Mouse (Mus musculus) heart, adult 2 months (tissue): ENCODE results near the gene Rab33b. TPM values are rescaled to one million over a fixed set of nuclear protein-coding genes. Genes with fewer than 3 reads are reported as not detected.

Experiments
- DNase-seq, 2 experiments: peaks; one replicate each; pipeline ENCODE4 v3.0.0; 2021
- H3K27ac ChIP-seq: fragments of 200-600 bp; 2 replicates; pipeline ENCODE4 v1.8.1; 2022
- H3K27me3 ChIP-seq: fragments of 200-500 bp; 2 replicates; pipeline ENCODE4 v1.6.1; 2012; ENCODE audit warnings: mild to moderate bottlenecking, low read length, inconsistent platforms, mixed read lengths; ENCODE audit not compliant: control insufficient read depth, insufficient read depth
- H3K36me3 ChIP-seq: fragments of 200-500 bp; 2 replicates; pipeline ENCODE4 v1.6.1; 2012; ENCODE audit warnings: low read length, inconsistent platforms; ENCODE audit not compliant: control insufficient read depth, insufficient read depth
- H3K4me1 ChIP-seq: fragments of 200-500 bp; 2 replicates; pipeline ENCODE4 v1.6.1; 2011; ENCODE audit warnings: low read length; ENCODE audit not compliant: control insufficient read depth, insufficient read depth
- H3K4me3 ChIP-seq: fragments of 200-600 bp; 2 replicates; pipeline ENCODE4 v1.8.1; 2022
- H3K79me2 ChIP-seq: fragments of 200-500 bp; replicated peaks from 2 replicates; pipeline ENCODE4 v1.6.1; 2012; ENCODE audit warnings: mild to moderate bottlenecking, inconsistent platforms, low read length, moderate library complexity, mixed read lengths; ENCODE audit not compliant: control insufficient read depth, insufficient read depth
- H3K9ac ChIP-seq: fragments of 200-500 bp; 2 replicates; pipeline ENCODE4 v1.6.1; 2012; ENCODE audit warnings: low read depth, mild to moderate bottlenecking, control low read depth, inconsistent platforms, low read length, mixed read lengths
- CTCF ChIP-seq: fragments of 200-600 bp; IDR thresholded peaks from 2 replicates; pipeline ENCODE4 v1.8.1; 2022; ENCODE audit warnings: antibody characterized with exemption, mild to moderate bottlenecking, moderate library complexity
- EP300 ChIP-seq: fragments of 200-500 bp; IDR thresholded peaks from 2 replicates; pipeline ENCODE4 v1.6.1; 2011; ENCODE audit warnings: low read depth, low read length, control low read depth; ENCODE audit not compliant: insufficient read depth
- POLR2A ChIP-seq: fragments of 200-500 bp; IDR thresholded peaks from 2 replicates; pipeline ENCODE4 v1.6.1; 2011; ENCODE audit warnings: mild to moderate bottlenecking, low read depth, low read length, control low read depth; ENCODE audit not compliant: insufficient read depth
- WGBS: fragments of 180-500 bp; shearing (Covaris S2); methylation state at CpG from one replicate; pipeline ENCODE4 v1.1.7; 2018; 5-methylcytosine and 5-hydroxymethylcytosine counted together
- intact Hi-C: fragments of 180-260 bp; cut with DNase I; formaldehyde crosslinking; loops from one replicate; pipeline ENCODE4 v1.15.1; 2025
- polyA plus RNA-seq: library from polyadenylated mRNA; depleted of rRNA; stranded (reverse); fragments of >200 nt; gene quantifications from 2 replicates; pipeline ENCODE4 v1.2.3, GENCODE M21; 2012
- total RNA-seq, 2 experiments: library from RNA; stranded (reverse); gene quantifications; 2 replicates each; pipeline ENCODE4 v1.2.3; 2021

Rab33b gene
- total and polyA plus RNA-seq, 3 experiments: 3.9 to 10.7 (median 9.2) TPM

GRCm38 (mm10) chr3:51490088-51490753 is 6.5 kb downstream of the Rab33b start:
- DNase-seq: no peak
- TF ChIP-seq EP300 (no peak), POLR2A (no peak), CTCF (no peak)
- H3K79me2 ChIP-seq: peaks cover 4% of the 10 kb centered on the region; the same call in 1 of the 2 replicates
- H3K4me3 ChIP-seq: no peak overlapping the region
- 84% methylated on average over 7 of the region's 7 CpGs for WGBS
- peaks cover 4% of the 10 kb centered on the region for H3K36me3 ChIP-seq
- intact Hi-C loops: no loop called here
- H3K27ac ChIP-seq: no peak overlapping the region
- H3K4me1 ChIP-seq: no peaks in the 10 kb centered on the region; the same call in none of the 2 replicates
- no peak overlapping the region for H3K9ac ChIP-seq
- H3K27me3 ChIP-seq: no peaks in the 10 kb centered on the region

- TF ChIP-seq POLR2A (no peak), CTCF (no peak), EP300 (no peak)
- H3K9ac ChIP-seq: no peak overlapping the region
- peak overlapping the region; percentile 58 for H3K27ac ChIP-seq
- H3K27me3 ChIP-seq: no peaks in the 10 kb centered on the region
- H3K79me2 ChIP-seq: peaks cover 2% of the 10 kb centered on the region; the same call in 1 of the 2 replicates
- H3K4me1 ChIP-seq: no peaks in the 10 kb centered on the region; the same call in none of the 2 replicates
- DNase-seq: peak in 1 of 2 experiments; percentile 32
- no peak overlapping the region for H3K4me3 ChIP-seq
- WGBS: 60% methylated on average over 13 of the region's 13 CpGs
- intact Hi-C loops: no loop called here
- peaks cover 4% of the 10 kb centered on the region for H3K36me3 ChIP-seq
These were observed 9.6 kb downstream of the Rab33b start for GRCm38 (mm10) chr3:51493272-51493838.

GRCm38 (mm10) chr3:51494466-51494865 is 10.7 kb downstream of the Rab33b start:
- 59% methylated on average over 2 of the region's 2 CpGs for WGBS
- H3K4me1 ChIP-seq: no peaks in the 10 kb centered on the region; the same call in none of the 2 replicates
- H3K27ac ChIP-seq: no peak overlapping the region
- no peak overlapping the region for H3K9ac ChIP-seq
- DNase-seq: no peak
- H3K36me3 ChIP-seq: peaks cover 4% of the 10 kb centered on the region
- no peaks in the 10 kb centered on the region for H3K27me3 ChIP-seq
- no peak for TF ChIP-seq EP300
- no peak for TF ChIP-seq CTCF
- no peak for TF ChIP-seq POLR2A
- no peaks in the 10 kb centered on the region; the same call in 1 of the 2 replicates for H3K79me2 ChIP-seq
- intact Hi-C loops: no loop called here
- no peak overlapping the region for H3K4me3 ChIP-seq

- WGBS: 93% methylated on average over 9 of the region's 9 CpGs
- no peak for DNase-seq
- no peaks in the 10 kb centered on the region; the same call in 1 of the 2 replicates for H3K79me2 ChIP-seq
- no peak overlapping the region for H3K27ac ChIP-seq
- no peak overlapping the region for H3K4me3 ChIP-seq
- peaks cover 4% of the 10 kb centered on the region for H3K36me3 ChIP-seq
- H3K27me3 ChIP-seq: no peaks in the 10 kb centered on the region
- TF ChIP-seq CTCF: no peak
- no peak for TF ChIP-seq EP300
- no peak for TF ChIP-seq POLR2A
- H3K9ac ChIP-seq: no peak overlapping the region
- intact Hi-C loops: no loop called here
- no peaks in the 10 kb centered on the region; the same call in none of the 2 replicates for H3K4me1 ChIP-seq
These were observed 11.9 kb downstream of the Rab33b start for GRCm38 (mm10) chr3:51495646-51496045.

GRCm38 (mm10) chr3:51497978-51498377 is 14.3 kb downstream of the Rab33b start:
- H3K4me3 ChIP-seq: no peak overlapping the region
- H3K27me3 ChIP-seq: no peaks in the 10 kb centered on the region
- H3K27ac ChIP-seq: no peak overlapping the region
- no peaks in the 10 kb centered on the region; the same call in 1 of the 2 replicates for H3K4me1 ChIP-seq
- no peaks in the 10 kb centered on the region for H3K79me2 ChIP-seq
- TF ChIP-seq CTCF (no peak), POLR2A (no peak), EP300 (no peak)
- H3K36me3 ChIP-seq: peaks cover 4% of the 10 kb centered on the region
- WGBS: 100% methylated on average over 1 of the region's 1 CpGs
- H3K9ac ChIP-seq: no peak overlapping the region
- intact Hi-C loops: no loop called here
- DNase-seq: no peak

- no peaks in the 10 kb centered on the region for H3K79me2 ChIP-seq
- intact Hi-C loops: no loop called here
- no peak overlapping the region for H3K9ac ChIP-seq
- peaks cover 4% of the 10 kb centered on the region for H3K36me3 ChIP-seq
- 52% methylated on average over 5 of the region's 5 CpGs for WGBS
- no peaks in the 10 kb centered on the region for H3K27me3 ChIP-seq
- no peak overlapping the region for H3K4me3 ChIP-seq
- TF ChIP-seq POLR2A (no peak), EP300 (no peak)
- no peaks in the 10 kb centered on the region for H3K4me1 ChIP-seq
- H3K27ac ChIP-seq: no peak overlapping the region
- no peak for DNase-seq
These were observed 14.9 kb downstream of the Rab33b start for GRCm38 (mm10) chr3:51498659-51499058.
